Mouse (Mus musculus) bone marrow macrophage, adult 2 months (primary cell): ENCODE results near the gene Gm10401.

Experiments
- CTCF ChIP-seq: IDR thresholded peaks from 2 replicates; pipeline ENCODE4 v1.5.1; 2012; ENCODE audit warnings: low read depth, mild to moderate bottlenecking, low read length, moderate library complexity
- POLR2A ChIP-seq: IDR thresholded peaks from 2 replicates; pipeline ENCODE4 v1.6.1; 2012; ENCODE audit warnings: mild to moderate bottlenecking, low read depth, low read length, borderline replicate concordance

GRCm38 (mm10) chr5:115063391-115063790 lies 34.7 kb downstream of the Gm10401 start:
- TF ChIP-seq POLR2A = no peak
- TF ChIP-seq CTCF = no peak
